In the genomic region with DNA sequence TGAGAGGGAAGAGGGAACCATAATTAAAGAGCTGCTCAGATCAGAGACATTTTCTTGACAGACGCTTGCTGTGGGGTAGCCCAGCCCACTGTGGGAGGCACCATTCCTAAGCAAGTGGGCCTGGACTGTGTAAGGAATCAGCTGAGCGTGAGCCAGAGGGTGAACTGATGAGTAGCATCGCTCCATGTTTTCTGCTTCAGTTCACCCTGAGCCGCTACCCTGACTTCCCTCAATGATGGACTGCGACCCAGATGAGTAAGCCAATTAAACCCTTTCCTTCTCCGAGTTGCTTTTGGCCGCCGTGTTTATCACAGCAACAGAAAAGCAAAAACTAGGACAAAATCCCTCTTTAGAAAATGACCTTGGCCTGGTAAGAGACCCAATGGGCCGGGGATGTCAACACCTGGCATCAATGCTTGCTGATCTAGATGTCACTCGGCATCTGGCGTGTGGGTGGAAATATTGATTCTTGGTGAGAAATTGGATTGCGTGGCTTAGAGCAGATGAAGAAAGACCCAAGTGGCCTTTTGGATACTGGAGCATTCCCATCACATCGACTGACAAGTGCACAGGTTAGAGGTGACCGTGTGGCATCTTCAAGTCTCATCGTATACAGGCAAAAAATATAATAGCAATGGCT, we compare ENCODE assay signal across 17 mouse cellular contexts.
"Had no signal": no experiment of that assay in that cellular context is flagged by ENCODE, and none has a peak within 500 bp of the region (broad histone marks: within the 10 kb centered on the region; RNA-seq: fewer than 3 reads in every experiment).

No protein-coding gene starts in this region.

- H3K9ac ChIP-seq: liver, embryonic 15.5 days; lung, embryonic 14.5 days; midbrain, embryonic 13.5 days; midbrain, embryonic 15.5 days; neural tube, embryonic 12.5 days had no signal

- H3K27me3 ChIP-seq: liver, embryonic 15.5 days; midbrain, embryonic 13.5 days; midbrain, embryonic 15.5 days had no signal

- ATAC-seq: midbrain, embryonic 13.5 days; midbrain, embryonic 15.5 days had no signal

- H3K27ac ChIP-seq: liver, embryonic 15.5 days; macrophage; midbrain, embryonic 13.5 days; midbrain, embryonic 15.5 days; neural tube, embryonic 12.5 days had no signal

- H3K36me3 ChIP-seq: liver, embryonic 15.5 days; midbrain, embryonic 13.5 days; midbrain, embryonic 15.5 days; neural tube, embryonic 12.5 days had no signal

- H3K4me1 ChIP-seq: midbrain, embryonic 13.5 days; midbrain, embryonic 15.5 days; neural tube, embryonic 12.5 days had no signal

- DNase-seq: lung, adult 18-20 months; lung, embryonic 14.5 days; lung, postnatal 14 days; lung, postnatal 36 days; right cerebral cortex, postnatal 25 days; right cerebral cortex, postnatal 4 days; spleen, adult 18-20 months; thymus, adult 18-20 months; thymus, postnatal 14 days; thymus, postnatal 36 days had no signal

- H3K4me3 ChIP-seq: liver, embryonic 15.5 days; megakaryocyte, embryonic 14.5 days; midbrain, embryonic 13.5 days; midbrain, embryonic 15.5 days; neural tube, embryonic 12.5 days had no signal

- H3K9me3 ChIP-seq: liver, embryonic 15.5 days; megakaryocyte, embryonic 14.5 days; midbrain, embryonic 13.5 days; midbrain, embryonic 15.5 days; neural tube, embryonic 12.5 days had no signal

- H3K4me2 ChIP-seq: liver, embryonic 15.5 days; lung, embryonic 14.5 days; midbrain, embryonic 11.5 days; midbrain, embryonic 13.5 days; midbrain, embryonic 15.5 days; neural tube, embryonic 12.5 days had no signal
